Mouse (Mus musculus) subcutaneous adipose tissue, adult 2 months (tissue): Measurements from ENCODE around the gene Trim39. TPM values are rescaled to one million over a fixed set of nuclear protein-coding genes. Genes with fewer than 3 reads are reported as not detected.

Experiments used
- polyA plus RNA-seq: library from polyadenylated mRNA; depleted of rRNA; stranded (reverse); fragments of >200 nt; gene quantifications from 2 replicates; pipeline ENCODE4 v1.2.3, GENCODE M21; 2012; ENCODE audit warnings: low replicate concordance; rRNA removed

Gene Trim39
- 9.9 and 19.6 TPM in 2 replicates for polyA plus RNA-seq

GRCm38 (mm10) chr17:36271586-36272256 is at the start of gene Trim39:
Gene Trim39, minus strand, starts transcription at chr17:36272247.

DNA sequence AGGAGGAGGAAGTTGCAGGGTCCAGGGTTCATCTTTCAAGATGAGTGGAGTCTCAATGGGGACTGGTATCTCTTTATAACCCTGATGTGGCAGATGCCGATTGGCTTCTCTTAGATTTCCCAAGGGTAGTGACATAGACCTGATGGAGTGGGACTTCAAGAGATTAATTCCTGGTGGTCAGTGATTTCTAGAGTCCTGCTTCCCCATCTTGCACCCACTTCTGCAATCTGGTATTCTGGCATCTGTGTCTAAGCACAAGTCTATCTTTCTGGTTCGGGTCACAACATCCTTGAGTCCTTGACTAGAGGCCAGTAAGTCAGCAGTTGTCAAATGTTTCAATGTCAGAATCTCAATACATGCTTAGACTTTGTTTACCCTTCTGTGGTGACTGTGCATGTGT is 14.3 kb upstream of the Trim39 start, which contains the start of gene H2-M10.2:
Gene H2-M10.2 (minus strand): TSS at position 101 of the 400 bp plus-strand sequence.

GRCm38 (mm10) chr17:36257969-36258368 is 14.1 kb downstream of the Trim39 start, which contains the start of gene Rpp21:
Gene Rpp21, minus strand, starts transcription at chr17:36258069.

Other genes with a start within 250 kb of the Trim39 start
- 124 and 208 TPM in 2 replicates for gene H2-T23, start 239.4 kb downstream of the Trim39 start, polyA plus RNA-seq
- gene H2-T22, start 229.5 kb downstream of the Trim39 start, polyA plus RNA-seq: 82.2 and 154 TPM in 2 replicates
- 0.14 TPM in 1 of 2 replicates, not detected in the other for gene Gm6034, start 229.3 kb downstream of the Trim39 start, polyA plus RNA-seq
- 0.21 and 0.52 TPM in 2 replicates for gene Gm11127, start 213.9 kb downstream of the Trim39 start, polyA plus RNA-seq
- 0.33 and 0.83 TPM in 2 replicates for gene Gm19684, start 150.6 kb downstream of the Trim39 start, polyA plus RNA-seq
- 0.33 TPM in 1 of 2 replicates, not detected in the other for gene Gm7030, start 142.8 kb downstream of the Trim39 start, polyA plus RNA-seq
- gene Gm8909, start 103.7 kb downstream of the Trim39 start, polyA plus RNA-seq: not detected in 2 replicates
- gene H2-T3, start 82.0 kb downstream of the Trim39 start, polyA plus RNA-seq: 0.13 TPM in 1 of 2 replicates, not detected in the other
- 59.1 and 59.4 TPM in 2 replicates for gene Rpp21, start 14.2 kb downstream of the Trim39 start, polyA plus RNA-seq
- not detected in 2 replicates for gene H2-M10.2, start 14.2 kb upstream of the Trim39 start, polyA plus RNA-seq
- gene H2-M10.1, start 53.9 kb upstream of the Trim39 start, polyA plus RNA-seq: not detected in 2 replicates
- not detected in 2 replicates for gene H2-M10.3, start 96.2 kb upstream of the Trim39 start, polyA plus RNA-seq
- gene H2-M10.4, start 190.1 kb upstream of the Trim39 start, polyA plus RNA-seq: not detected in 2 replicates